Mouse (Mus musculus): ENCODE measurements around the gene Fxyd7. TPM values are rescaled to one million over a fixed set of nuclear protein-coding genes. Genes with fewer than 3 reads are reported as not detected.
A peak's percentile ranks its signal among the peaks of the same experiment; 100 is the strongest.

Gene Fxyd7
- 0.86 and 2.0 TPM in 2 replicates for total RNA-seq (2017)

DNA sequence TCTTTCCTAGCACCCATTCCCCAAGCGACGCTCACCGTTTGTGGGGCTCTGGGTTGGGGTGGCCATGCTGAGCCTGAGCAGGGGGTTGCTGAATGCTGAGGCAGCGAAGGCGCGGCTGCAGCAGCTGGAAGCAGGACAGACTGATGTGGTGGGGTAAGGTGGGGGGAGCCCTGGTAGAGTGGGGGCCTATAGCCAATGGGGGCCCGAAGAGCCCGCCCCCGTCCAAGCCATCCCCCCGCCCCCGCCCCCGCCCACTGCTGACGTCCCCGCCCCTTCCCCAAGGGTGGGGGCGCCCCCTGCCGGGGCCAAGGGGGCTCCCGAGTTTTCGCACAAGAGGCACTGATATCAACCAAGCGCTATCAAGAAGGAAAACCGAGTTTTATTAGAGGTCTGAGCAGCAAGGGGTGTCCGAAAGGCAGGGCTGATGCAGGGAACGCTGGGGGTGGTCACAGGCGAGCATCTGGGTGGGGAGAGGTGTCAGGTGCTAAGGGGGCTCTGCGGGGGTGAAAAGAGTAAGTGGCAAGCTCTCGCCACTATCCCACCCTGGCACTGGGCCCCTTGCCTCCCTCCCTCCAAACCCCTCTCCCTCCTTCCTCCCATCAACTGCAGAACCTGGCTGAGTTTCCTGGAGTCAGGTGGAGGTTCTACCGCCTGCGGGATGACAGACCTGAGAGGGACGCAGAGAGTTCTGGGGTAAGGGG, at the start of gene Fxyd7:
TSS of gene Fxyd7 (minus strand) at position 147 of the 701 bp plus-strand sequence.
- no peak for ATAC-seq (ENCODE audit: extremely low read depth, insufficient number of reproducible peaks, low FRiP score, poor library complexity, severe bottlenecking)

DNA sequence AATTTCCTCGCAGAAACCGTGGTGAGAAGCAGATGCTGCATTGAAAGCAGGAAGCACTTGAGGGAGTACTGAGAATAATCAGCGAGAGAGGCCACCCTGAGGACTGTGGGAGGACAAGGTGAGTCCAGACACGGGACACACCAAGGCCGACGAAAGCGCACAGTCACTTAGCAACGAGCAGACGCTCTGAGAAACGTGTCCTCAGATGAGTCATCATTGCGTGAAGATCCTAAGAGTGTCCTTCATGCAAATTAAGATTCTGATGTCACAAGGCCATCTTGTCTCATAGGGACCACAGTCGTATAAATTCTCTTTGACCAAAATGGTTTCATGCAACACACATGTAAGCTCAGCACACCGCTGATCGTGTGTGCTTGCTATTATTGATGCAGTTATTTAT, 49.5 kb upstream of the Fxyd7 start:
- ATAC-seq (ENCODE audit: extremely low read depth, insufficient number of reproducible peaks, low FRiP score, poor library complexity, severe bottlenecking), result no peak

DNA sequence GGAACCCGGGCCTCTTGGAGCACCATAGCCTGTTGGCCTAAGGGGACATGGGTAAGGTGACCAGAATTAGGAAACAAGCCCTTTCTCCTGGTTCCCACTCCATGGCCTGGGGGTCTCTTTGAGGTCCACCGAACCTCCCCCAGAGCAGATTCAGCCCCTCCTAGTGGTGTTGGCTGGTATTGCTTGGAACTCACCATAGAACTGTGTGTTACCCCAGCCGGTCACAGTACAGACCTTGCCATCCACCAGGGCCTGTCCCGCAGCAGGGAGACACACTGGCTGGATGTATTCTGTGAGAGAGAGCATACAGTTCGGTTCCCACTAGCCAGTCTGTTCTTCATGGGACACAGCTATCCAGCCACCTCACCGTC, 48.3 kb upstream of the Fxyd7 start:
- no peak for ATAC-seq (ENCODE audit: extremely low read depth, insufficient number of reproducible peaks, low FRiP score, poor library complexity, severe bottlenecking)

DNA sequence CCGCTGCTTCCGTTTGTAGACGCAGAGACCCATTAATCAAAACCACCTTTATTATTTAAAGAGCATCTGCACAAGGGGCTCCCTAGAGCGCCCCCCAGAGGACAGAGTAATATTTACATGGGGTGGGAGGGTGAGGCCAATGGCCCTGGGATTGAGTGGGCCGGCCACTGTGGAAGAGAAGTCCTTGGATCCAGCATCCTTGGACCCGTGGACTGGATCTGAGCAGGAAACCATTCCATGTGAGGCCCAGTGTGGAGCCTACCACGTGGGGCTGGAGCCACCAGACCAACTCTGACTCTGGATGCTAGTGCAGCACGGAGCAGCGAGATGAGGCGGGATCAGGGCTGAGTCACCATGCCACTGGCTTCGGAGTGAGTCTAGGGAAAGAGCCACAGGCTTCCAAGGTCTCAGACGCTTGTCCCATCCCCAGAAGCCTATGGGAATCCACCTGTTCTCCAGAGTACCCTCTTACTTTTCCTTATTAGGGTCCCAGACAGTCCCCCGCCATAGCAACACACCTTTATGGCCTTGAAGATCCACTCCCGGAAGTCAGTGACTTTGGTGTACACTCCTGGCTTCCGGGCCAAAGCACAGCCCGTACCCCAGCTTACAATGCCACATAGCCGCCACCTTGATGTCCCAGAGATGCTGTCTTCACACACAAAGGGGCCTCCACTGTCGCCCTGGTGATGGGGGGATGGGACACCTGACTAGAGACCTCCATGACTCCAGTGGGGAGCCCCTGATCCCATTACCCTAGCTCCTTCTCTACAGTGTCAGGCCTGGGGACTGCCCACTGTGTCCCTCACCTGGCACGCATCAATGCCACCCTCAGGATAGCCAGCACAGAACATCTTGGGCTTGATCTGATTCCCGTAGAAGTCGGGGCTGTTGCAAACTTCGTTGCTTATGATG, 47.7 kb upstream of the Fxyd7 start:
- ATAC-seq (ENCODE audit: extremely low read depth, insufficient number of reproducible peaks, low FRiP score, poor library complexity, severe bottlenecking), result no peak

DNA sequence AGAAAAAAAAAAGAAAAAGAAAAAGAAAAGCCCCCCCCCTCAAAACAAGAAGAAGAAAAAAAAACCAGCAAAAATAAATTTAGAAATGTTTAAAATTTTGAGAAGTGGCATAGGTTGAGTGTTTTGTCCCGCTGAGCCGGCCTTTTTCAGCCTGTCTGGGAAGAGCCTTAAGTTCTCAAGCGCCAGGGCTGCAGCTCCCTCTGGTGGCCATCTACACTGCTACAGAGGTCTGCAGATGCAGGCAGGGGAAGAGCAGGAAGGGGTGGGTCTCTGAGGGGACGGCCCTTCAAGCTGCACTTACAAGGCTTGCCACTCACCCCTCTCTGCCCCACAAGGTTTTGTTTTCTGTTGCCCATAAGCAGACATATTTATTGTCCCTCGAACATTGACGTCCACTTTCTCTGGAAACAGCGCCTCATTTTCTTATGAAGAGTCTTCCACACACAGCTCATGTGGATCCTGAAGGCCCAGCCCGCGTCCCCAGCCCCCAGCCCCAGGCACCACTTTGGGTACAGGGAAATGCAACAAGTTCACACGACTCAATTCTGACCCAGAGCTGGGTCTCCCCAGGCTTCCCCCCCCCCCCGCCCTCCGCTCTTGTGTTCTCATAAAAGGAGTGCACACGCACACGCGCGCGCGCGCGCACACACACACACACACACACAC, 46.4 kb upstream of the Fxyd7 start:
- peak; percentile 90 for ATAC-seq (ENCODE audit: extremely low read depth, insufficient number of reproducible peaks, low FRiP score, poor library complexity, severe bottlenecking)

DNA sequence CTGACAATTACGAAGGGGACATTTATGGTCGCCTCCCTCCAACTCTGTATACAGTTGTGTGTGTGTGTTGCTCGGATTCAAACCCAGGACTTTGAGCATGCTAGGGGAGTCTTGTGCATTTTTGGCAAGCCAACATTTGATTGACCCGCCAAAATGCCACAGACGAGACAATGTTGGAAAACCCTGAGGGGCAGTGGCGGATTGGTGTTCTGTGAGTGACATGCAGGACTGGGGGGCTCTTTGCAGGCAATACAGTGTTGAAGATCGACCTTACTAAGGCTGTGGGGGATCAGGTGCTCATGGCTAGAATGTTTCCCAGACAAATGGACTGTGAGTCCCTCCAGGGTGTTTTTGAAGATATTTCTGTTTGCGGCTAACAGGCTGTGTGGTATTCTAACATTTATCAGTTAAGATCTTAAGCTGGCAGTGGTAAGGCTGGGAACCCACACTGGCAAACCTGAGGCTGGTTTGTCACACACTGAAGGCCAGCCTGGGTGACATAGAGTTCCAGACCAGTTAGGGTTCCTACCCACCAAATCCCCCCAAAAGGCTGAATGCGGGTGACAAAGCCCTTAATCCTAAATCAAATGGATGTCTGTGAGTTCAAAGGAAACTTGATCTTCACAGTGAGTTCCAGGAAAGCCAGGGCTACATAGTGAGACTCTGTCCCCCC, 45.8 kb upstream of the Fxyd7 start:
- no peak for ATAC-seq (ENCODE audit: extremely low read depth, insufficient number of reproducible peaks, low FRiP score, poor library complexity, severe bottlenecking)

DNA sequence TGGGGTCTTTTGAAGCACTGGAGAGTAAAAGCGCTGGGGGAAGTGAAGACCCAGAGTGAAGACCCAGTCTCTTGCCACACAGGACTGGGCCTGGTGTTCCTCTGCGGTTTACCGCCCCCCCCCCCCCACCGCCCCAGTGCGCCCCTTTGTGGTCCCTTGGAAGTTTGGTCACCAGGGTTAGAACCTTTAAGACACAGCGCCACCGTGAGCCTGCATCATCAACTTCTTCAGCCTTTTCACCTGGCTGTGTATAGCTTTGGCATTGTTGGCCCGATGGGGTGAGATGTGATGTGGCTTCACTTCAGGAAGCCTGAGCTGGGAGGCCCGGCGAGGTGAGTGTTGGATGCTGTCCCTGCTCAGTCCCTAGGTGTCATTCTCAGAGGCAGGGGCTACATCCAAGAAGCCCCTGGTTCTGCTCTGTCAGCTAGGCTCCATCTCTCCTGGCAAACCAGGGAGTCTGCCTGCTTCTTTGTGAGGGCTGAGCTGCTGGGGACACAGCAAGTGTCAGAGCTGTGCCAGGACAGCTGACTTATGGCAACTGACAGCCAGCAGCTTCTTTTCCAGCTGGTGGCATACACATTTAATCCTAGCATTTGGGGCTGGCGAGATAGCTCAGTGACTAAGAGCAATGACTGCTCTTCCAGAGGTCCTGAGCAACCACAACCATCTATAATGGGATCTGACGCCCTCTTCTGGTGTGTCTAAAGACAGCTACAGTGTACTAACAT, 43.7 kb upstream of the Fxyd7 start:
- no peak for ATAC-seq (ENCODE audit: extremely low read depth, insufficient number of reproducible peaks, low FRiP score, poor library complexity, severe bottlenecking)

DNA sequence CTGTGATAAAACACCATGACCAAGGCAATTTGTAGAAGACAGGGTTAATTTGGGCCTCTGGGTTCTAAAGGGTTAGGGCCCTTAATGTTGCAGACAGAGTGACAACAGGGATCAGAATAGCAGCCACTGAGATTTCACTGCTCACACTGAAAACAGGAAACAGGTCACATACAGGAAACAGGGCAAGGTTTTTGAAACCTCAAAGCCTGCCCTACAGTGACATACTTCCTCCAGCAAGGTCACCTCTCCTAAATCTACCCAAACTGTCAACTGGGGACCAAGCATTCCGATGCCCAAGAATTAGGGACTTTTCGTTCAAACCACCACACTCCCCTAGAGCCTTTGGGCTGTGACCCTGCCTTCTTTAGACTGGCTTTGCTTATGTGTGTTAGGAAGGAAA, 38.5 kb upstream of the Fxyd7 start:
- peak; percentile 84 for ATAC-seq (ENCODE audit: extremely low read depth, insufficient number of reproducible peaks, low FRiP score, poor library complexity, severe bottlenecking)

DNA sequence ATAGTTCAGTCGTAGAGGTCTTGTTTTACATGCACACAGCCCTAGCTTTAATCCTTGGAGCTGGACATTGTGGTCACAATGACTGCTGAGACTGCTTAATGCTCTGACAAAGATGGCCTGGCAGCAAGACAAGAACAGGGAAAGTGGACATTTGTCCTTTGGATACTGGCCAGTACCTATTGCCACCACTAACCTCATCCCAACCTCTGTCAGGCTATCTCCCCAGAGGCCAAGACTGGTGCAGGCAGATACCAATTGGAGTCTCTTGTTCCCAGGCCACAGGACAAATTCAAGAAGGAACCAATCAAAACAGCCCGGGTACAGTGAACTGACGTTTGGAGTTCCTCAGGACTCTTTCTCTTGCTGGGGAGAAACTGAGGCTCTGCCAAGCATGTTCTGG, 36.9 kb upstream of the Fxyd7 start:
- ATAC-seq (ENCODE audit: extremely low read depth, insufficient number of reproducible peaks, low FRiP score, poor library complexity, severe bottlenecking), result no peak

DNA sequence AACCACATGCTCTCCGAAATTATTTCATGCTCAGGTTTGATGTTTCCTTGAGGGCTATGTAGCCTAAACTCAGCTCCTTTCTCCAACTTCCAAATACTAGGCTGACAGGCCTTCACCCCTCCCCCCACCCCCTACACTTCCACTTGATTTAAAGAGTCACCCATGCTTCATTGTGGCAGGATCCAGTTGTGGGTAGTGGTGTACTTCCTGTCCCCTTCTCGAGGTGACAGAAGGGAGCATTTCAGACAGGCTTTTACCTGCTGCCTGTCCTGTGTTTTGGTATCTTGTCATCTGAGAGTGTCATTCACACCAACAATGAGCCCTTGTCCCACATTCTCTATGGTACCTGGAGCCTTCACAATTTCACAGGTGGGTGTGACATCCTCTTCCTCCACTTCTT, 36.0 kb upstream of the Fxyd7 start:
- ATAC-seq (ENCODE audit: extremely low read depth, insufficient number of reproducible peaks, low FRiP score, poor library complexity, severe bottlenecking), result no peak

DNA sequence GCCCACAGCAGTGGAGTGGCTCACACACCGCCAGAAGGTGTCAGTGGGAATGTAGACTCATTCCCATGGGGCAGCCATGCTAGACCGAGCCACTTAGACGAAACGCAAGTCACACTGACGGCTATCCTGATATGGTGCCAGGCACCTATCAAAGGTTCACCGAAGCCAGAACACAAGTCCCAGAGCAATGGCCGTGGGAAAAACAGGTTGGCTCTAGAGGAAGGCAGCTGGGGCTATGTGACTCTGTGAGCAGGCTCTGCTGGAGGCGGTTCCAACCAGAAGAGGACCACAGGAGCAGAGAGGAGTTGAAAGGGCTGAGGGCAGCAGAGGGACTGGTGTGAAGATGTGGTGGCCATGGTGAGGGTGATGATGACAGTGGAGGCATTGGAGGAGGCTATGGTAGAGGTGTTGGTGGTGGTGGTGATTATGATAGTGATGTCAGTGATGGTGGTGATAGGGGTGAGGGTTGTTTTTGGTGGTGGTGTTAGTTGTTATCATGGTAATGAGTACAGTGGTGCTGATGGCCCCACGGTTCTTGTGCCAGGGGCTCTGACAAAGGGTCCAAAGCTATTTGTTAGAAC, 35.0 kb upstream of the Fxyd7 start:
- no peak for ATAC-seq (ENCODE audit: extremely low read depth, insufficient number of reproducible peaks, low FRiP score, poor library complexity, severe bottlenecking)

DNA sequence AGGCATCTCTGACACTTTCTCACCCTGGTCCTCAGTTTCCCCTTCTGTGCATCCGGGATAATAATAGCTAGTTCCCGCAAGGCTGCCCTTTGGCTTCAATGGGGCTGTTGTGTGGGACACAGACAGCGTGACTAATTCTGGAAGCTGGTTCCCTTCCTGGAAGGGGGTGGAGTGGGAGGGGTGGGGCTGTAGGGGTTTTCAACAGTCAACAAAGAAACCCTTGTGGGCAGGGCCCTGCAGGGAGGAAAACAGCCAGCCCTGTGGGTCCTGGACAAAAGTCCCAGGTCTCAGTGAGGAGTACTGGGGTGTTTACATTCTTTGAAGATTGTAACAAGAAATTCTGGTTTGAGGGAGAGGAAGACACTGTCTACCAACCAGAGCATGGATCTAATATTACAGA, 33.9 kb upstream of the Fxyd7 start:
- no peak for ATAC-seq (ENCODE audit: extremely low read depth, insufficient number of reproducible peaks, low FRiP score, poor library complexity, severe bottlenecking)

DNA sequence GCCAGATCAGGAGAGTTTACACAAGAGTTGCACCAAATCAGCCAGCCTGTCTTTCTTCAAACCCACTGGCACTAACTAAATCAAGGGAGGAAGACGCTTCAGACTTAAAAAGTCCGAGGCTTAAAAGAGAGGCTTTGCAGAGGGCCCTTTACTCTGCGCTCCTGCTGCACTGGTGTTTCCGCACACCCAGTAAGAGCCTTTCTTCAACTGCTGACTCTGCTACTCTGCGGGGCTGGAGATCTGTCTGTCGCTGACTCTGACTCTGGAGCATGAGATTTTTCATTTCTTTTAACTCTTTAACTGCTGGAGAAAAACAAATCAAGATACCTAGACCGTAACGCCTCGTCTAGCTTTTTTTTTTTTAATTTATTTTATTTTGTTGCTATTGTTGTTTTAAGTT, 32.9 kb upstream of the Fxyd7 start:
- ATAC-seq (ENCODE audit: extremely low read depth, insufficient number of reproducible peaks, low FRiP score, poor library complexity, severe bottlenecking), result no peak

DNA sequence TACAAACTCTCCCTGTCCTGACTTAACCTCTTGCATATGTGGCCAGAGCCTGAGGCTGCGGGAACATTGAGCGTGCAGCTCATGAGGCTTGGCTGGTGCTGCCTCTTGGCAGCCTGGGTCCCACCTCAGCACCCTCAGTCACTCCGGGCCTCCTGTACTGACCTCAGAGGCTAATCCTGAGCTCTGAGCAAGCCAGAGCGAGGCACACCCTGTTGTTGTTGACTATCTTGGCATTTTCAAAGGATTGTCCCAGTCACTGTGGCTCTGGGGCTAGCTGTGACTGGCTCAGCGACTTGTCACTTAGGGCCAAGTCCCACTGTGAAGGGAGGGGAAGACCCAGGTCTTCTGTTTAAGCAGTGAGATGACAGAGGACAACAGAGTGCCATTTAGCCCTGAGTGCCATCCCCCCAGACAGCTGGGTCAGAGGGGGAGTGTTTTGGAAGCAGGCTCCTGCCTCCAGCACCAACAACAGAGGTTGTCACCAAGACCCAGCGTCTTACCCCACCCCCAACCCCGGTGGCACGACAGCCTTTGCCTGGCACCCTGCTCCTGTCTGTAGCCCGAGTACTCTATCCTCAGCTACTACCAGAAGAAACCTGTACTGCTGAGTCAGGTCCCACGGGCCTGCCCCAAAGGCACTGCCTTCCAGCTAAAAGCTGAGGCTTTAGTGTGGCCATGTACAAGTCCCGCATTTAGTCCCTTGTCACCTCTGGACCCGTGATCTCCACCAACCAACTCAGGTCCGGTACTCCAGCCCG, 31.7 kb upstream of the Fxyd7 start:
- no peak for ATAC-seq (ENCODE audit: extremely low read depth, insufficient number of reproducible peaks, low FRiP score, poor library complexity, severe bottlenecking)

DNA sequence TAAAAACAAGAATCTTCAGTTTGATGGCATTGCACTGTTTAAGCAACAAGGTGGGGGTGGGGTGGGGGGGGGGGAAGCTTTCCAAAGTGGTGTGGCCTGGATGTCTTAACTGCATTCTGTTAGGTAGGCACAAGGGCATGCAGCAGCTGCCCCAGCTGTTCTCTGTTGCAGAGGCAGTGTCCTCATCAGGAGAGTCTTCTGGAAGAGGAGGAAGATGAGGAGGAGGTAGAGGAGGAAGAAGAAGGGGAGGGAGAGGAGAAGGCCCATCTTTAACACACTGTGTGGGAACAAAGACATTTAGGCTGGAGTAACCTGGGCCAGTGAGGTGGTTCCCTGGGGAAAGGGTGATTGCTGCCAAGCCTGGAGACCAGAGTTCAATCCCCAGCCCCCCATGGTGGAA, 30.8 kb upstream of the Fxyd7 start:
- ATAC-seq (ENCODE audit: extremely low read depth, insufficient number of reproducible peaks, low FRiP score, poor library complexity, severe bottlenecking), result no peak

DNA sequence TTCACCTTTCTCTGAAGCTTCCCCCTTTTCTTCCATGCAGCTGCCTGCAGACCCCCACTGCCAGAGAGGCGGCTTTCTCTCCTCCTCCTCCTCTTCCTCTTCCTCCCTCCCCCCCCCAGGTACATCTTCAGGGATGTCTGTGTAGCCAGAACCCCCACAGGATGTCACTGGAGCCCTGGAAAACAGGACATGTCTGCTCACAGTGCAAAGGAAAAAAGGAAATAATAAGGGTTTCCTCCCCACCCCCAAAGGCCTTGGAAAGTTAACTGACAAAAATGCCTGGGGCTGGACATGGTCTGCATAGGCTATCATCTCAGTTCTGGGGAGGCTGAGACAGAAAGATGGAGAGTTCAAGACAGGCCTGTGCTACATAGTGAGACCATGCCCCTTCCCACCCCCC, 29.8 kb upstream of the Fxyd7 start:
- ATAC-seq (ENCODE audit: extremely low read depth, insufficient number of reproducible peaks, low FRiP score, poor library complexity, severe bottlenecking), result no peak

DNA sequence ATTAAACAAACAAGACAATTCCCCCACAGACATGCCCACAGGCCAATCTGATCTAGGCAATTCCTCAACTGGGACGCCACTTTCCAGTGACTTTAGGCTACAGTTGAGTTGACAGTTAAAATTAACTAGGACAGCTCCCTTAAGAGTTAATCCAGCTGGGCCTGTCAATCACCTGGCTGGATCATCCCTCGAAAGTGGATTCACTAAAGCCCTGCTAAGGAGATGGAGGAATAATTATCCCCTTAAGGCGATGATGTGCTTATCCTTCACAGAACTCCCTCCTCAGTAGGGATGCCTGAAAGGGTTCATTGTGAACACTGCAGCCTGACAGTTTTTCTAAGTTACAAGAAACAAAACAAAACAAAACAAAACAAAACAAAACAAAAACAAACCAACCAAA, 29.3 kb upstream of the Fxyd7 start:
- no peak for ATAC-seq (ENCODE audit: extremely low read depth, insufficient number of reproducible peaks, low FRiP score, poor library complexity, severe bottlenecking)

DNA sequence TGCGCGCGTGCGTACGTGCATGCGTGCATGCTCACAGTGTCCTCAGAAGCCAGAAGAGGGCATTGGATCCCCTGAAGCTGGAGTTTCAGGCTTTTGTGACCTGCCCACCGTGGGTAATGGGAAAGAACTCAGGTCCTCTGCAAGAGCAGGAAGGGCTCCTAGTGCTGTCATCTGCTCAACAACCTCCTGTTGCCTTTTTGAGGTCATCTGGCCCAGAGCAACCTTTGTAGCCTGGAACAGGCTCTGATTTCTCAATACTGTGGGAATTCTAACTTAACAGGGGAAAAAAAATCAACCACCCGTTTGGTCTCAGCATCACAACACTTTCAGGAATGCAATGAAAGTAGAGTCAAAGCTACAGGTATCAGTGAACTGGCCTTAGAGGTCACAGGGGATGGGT, 28.4 kb upstream of the Fxyd7 start:
- ATAC-seq (ENCODE audit: extremely low read depth, insufficient number of reproducible peaks, low FRiP score, poor library complexity, severe bottlenecking), result no peak
